Mouse (Mus musculus) hindbrain, postnatal 0 days (tissue): ENCODE data around the gene Mb21d2. TPM values are rescaled to one million over a fixed set of nuclear protein-coding genes. Genes with fewer than 3 reads are reported as not detected.

Source experiments
- ATAC-seq: fragments of 200-750 bp; cut with Nextera tagmentation; 2 replicates; pipeline ENCODE4 v1.8.0; 2017; ENCODE audit warnings: mild to moderate bottlenecking, moderate TSS enrichment, moderate library complexity
- DNase-seq: peaks from one replicate; pipeline ENCODE4 v3.0.0-alpha.2; 2015; ENCODE audit warnings: low spot score
- H3K27ac ChIP-seq: fragments of 300-500 bp; sonication (generic); 2 replicates; pipeline ENCODE4 v1.5.1; 2014; ENCODE audit warnings: mild to moderate bottlenecking
- H3K27me3 ChIP-seq: fragments of 300-500 bp; sonication (generic); 2 replicates; pipeline ENCODE4 v1.6.1; 2014; ENCODE audit warnings: low read length, mixed read lengths; ENCODE audit not compliant: insufficient read depth
- H3K36me3 ChIP-seq: fragments of 300-500 bp; sonication (generic); 2 replicates; pipeline ENCODE4 v1.6.1; 2014; ENCODE audit warnings: low read length, mixed read lengths; ENCODE audit not compliant: insufficient read depth
- H3K4me1 ChIP-seq: fragments of 300-500 bp; sonication (generic); 2 replicates; pipeline ENCODE4 v1.6.1; 2014; ENCODE audit warnings: antibody characterized with exemption, low read length, mixed read lengths; ENCODE audit not compliant: insufficient read depth
- H3K4me2 ChIP-seq: fragments of 300-500 bp; sonication (generic); 2 replicates; pipeline ENCODE4 v1.6.1; 2014; ENCODE audit warnings: low read depth, mild to moderate bottlenecking, low read length, moderate library complexity, mixed read lengths
- H3K4me3 ChIP-seq: fragments of 300-500 bp; sonication (generic); 2 replicates; pipeline ENCODE4 v1.5.1; 2014; ENCODE audit warnings: low read length
- H3K9ac ChIP-seq: fragments of 300-500 bp; sonication (generic); replicated peaks from 2 replicates; pipeline ENCODE4 v1.6.1; 2014; ENCODE audit warnings: mild to moderate bottlenecking, low read length, moderate library complexity, mixed read lengths
- H3K9me3 ChIP-seq: fragments of 300-500 bp; sonication (generic); 2 replicates; pipeline ENCODE4 v1.6.1; 2016; ENCODE audit warnings: low read length, mixed read lengths
- CTCF ChIP-seq: IDR thresholded peaks from 2 replicates; pipeline ENCODE4 v1.5.1; 2016; ENCODE audit warnings: antibody characterized with exemption, control low read depth, low read depth
- WGBS: fragments of 180-500 bp; shearing (Covaris S2); extraction: QIAGEN DNeasy Blood & Tissue Kit; methylation state at CpG from one replicate; pipeline ENCODE4 v1.1.7; 2014; 5-methylcytosine and 5-hydroxymethylcytosine counted together
- polyA plus RNA-seq: library from polyadenylated mRNA; unstranded; fragments of >200 nt; fragmentation: Nextera tagmentation; extraction: Ambion mirVana; gene quantifications from 2 replicates; pipeline ENCODE4 v1.2.1, GENCODE M21; 2015
- total RNA-seq: library from RNA; depleted of rRNA; stranded (reverse); fragments of >200 nt; gene quantifications from 2 replicates; pipeline ENCODE4 v1.2.3, GENCODE M21; 2014

Mb21d2 gene
- total and polyA plus RNA-seq, 2 experiments from 2014 or later = 19.9 to 69.5 TPM

DNA sequence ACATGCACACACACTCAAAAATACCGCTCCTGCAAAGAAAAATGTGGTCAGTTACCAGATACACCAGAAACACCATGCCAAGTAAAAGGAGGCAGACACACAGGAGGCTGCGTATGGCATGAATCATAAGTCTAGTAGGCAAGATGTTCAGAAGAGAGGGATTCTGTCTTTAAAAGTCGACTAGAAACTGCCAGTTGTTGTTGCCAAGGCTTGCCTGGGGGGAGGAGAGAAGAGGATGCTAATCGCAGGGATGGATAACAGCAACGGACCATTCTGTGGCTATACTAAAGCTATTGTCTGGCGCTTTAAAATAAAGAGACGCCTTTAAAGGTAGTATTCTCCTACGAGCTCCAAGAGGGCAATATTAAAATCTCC lies 49.2 kb downstream of the Mb21d2 start:
- no peak overlapping the region for H3K27ac ChIP-seq
- ATAC-seq = no peak
- H3K27me3 ChIP-seq = no peaks in the 10 kb centered on the region
- H3K9me3 ChIP-seq = no peaks in the 10 kb centered on the region
- WGBS = 41% methylated on average over 8 of the region's 8 CpGs
- H3K4me3 ChIP-seq = no peak overlapping the region
- peaks cover 34% of the 10 kb centered on the region for H3K4me1 ChIP-seq
- no peak for TF ChIP-seq CTCF
- DNase-seq = no peak
- no peak overlapping the region for H3K9ac ChIP-seq
- H3K4me2 ChIP-seq = peak overlapping the region; percentile 19; the same call in 1 of the 2 replicates
- H3K36me3 ChIP-seq = no peaks in the 10 kb centered on the region

DNA sequence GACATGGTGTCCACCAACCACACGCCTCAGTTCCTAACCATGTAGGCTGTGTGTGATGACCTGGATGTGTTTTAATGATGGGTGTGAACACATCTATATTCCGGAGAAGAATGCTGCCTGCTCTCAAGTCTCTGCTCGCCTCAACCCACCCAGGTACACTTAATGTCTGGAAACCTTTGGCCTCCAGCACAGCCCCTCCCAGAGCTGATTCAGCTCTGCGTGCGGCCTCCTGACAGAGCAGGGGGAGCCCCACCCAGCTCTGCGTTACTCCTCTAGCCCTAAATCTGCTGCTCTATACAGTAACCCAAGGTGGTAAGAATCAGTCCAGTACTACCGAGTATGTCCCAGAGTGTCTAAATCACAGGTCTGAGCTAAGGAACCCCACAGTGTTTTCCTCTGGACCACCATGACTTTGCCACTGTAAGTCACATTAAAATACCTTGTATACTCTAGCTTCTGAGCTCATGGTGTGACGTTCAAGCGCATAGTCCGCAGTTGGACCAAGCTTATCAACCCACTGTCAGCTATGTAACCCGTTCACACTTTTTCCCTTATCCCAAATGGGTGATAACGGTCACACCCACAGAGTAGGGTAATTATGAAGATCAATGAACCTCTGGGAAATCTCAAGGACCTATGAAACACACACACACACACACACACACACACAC lies 49.7 kb downstream of the Mb21d2 start:
- WGBS = 92% methylated on average over 12 of the region's 12 CpGs
- peaks cover 34% of the 10 kb centered on the region for H3K4me1 ChIP-seq
- H3K4me3 ChIP-seq = no peak overlapping the region
- no peaks in the 10 kb centered on the region for H3K9me3 ChIP-seq
- H3K9ac ChIP-seq = no peak overlapping the region
- ATAC-seq (no peak), DNase-seq (no peak)
- H3K36me3 ChIP-seq = no peaks in the 10 kb centered on the region
- H3K27ac ChIP-seq = no peak overlapping the region
- no peak for TF ChIP-seq CTCF
- H3K4me2 ChIP-seq = no peak overlapping the region
- H3K27me3 ChIP-seq = no peaks in the 10 kb centered on the region

DNA sequence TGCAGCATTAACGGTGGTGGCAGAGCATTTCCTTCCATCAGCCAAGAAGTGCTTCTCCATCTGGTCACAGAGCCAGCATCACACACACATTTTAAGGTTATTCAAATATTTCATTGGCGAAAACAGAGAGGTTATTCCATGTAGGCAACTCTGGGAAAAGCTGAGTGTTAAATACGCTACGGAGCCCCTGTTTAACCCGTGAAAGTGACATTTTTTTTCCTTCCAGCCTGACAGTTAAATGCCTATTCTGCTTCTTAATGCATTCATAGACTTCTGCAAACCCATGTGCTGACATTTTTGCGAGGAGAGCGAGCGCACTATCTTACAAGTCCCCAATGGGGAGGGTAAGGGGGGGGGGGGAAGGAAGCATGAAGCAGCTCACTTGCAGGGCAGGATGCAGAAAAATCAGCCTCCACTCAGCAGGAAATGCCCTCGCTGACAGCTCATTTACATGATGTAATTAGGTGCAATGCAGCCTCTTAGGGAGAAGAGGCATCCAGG lies 52.3 kb downstream of the Mb21d2 start:
- H3K9ac ChIP-seq = no peak overlapping the region
- peaks cover 24% of the 10 kb centered on the region for H3K4me1 ChIP-seq
- no peak overlapping the region for H3K4me2 ChIP-seq
- no peak for DNase-seq
- TF ChIP-seq CTCF = no peak
- H3K27ac ChIP-seq = no peak overlapping the region
- no peaks in the 10 kb centered on the region for H3K36me3 ChIP-seq
- ATAC-seq = no peak
- no peak overlapping the region for H3K4me3 ChIP-seq
- H3K27me3 ChIP-seq = no peaks in the 10 kb centered on the region
- 43% methylated on average over 9 of the region's 9 CpGs for WGBS
- H3K9me3 ChIP-seq = no peaks in the 10 kb centered on the region

DNA sequence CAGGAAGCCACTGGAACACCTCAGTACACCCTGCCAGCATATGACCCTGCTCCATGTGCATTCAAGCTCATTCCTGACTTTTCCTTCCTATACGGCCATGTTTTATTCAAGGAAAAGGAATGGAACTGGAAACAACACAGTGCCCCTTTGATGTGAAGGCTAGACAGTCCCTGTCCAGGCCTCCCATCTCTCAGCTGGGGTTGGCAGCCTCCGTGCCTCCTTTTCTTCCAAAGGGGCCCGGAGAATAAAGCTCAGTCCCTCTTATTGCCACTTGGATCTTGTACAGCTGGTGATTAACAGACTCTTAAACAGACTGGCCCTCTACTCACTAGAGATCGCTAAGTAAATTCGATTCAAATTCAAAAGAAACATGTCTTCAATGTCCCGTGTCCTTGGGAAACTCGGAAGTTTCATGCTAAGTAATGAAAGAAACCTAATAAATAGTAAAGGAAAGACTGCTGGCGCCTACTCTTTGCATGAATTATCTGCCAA lies 56.0 kb downstream of the Mb21d2 start:
- Histone ChIP-seq H3K4me2 (no peak overlapping the region), H3K9ac (no peak overlapping the region), H3K27me3 (no peaks in the 10 kb centered on the region), H3K27ac (no peak overlapping the region), H3K36me3 (no peaks in the 10 kb centered on the region), H3K9me3 (no peaks in the 10 kb centered on the region), H3K4me3 (no peak overlapping the region), H3K4me1 (peaks cover 14% of the 10 kb centered on the region)
- ATAC-seq (0 out of 2 replicates have a peak, but pooled peaks have one; percentile 31), DNase-seq (peak; percentile 40)
- no peak for TF ChIP-seq CTCF
- WGBS = 35% methylated on average over 8 of the region's 8 CpGs

DNA sequence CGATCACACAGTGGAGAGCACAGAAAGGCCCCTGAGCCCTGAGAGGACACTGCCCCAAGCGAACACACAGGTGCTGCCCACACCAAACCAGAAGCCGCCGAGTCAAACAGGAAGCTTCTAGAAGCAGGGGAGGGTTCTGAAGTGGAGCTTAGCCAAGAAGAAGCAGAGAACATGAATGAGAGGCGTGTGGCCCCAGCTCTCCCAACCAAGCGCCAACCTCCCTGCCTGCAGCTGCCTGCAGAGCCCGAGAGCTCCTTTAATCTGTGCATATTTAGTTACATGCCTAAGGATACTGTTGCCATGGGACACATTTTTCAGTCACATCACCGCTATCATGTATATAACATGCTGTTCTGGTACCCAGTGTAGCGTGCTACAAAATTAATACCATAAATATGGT lies 58.6 kb downstream of the Mb21d2 start:
- no peaks in the 10 kb centered on the region for H3K9me3 ChIP-seq
- peaks cover 5% of the 10 kb centered on the region for H3K4me1 ChIP-seq
- H3K4me3 ChIP-seq = no peak overlapping the region
- no peaks in the 10 kb centered on the region for H3K36me3 ChIP-seq
- no peak overlapping the region for H3K9ac ChIP-seq
- TF ChIP-seq CTCF = no peak
- H3K27me3 ChIP-seq = no peaks in the 10 kb centered on the region
- H3K4me2 ChIP-seq = no peak overlapping the region
- 32% methylated on average over 9 of the region's 9 CpGs for WGBS
- H3K27ac ChIP-seq = no peak overlapping the region
- 0 out of 2 replicates have a peak, but pooled peaks have one; percentile 27 for ATAC-seq
- peak; percentile 45 for DNase-seq

DNA sequence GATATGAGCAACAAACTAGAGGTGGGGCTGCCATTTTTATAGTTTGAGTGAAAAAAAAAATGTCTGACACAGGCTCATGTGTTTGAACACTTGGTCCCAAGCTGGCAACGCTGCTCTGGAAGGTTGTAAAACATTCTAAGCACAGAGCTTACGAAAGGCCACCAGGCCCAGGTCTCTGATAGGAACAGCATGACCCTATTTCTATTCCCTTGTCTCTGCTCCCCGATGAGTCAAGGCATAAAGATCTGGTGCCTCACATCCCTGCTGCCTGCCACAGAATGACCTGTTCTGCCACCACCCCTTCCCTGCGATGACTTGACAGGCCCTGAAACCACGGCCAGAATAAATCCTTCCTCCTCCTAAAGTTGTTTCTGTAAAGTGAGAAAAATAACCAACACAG lies 59.0 kb downstream of the Mb21d2 start:
- H3K4me2 ChIP-seq = no peak overlapping the region
- H3K4me1 ChIP-seq = peaks cover 7% of the 10 kb centered on the region
- ATAC-seq (no peak), DNase-seq (no peak)
- no peak overlapping the region for H3K9ac ChIP-seq
- WGBS = 63% methylated on average over 5 of the region's 5 CpGs
- no peaks in the 10 kb centered on the region for H3K9me3 ChIP-seq
- no peaks in the 10 kb centered on the region for H3K27me3 ChIP-seq
- no peak overlapping the region for H3K27ac ChIP-seq
- TF ChIP-seq CTCF = no peak
- no peak overlapping the region for H3K4me3 ChIP-seq
- no peaks in the 10 kb centered on the region for H3K36me3 ChIP-seq

DNA sequence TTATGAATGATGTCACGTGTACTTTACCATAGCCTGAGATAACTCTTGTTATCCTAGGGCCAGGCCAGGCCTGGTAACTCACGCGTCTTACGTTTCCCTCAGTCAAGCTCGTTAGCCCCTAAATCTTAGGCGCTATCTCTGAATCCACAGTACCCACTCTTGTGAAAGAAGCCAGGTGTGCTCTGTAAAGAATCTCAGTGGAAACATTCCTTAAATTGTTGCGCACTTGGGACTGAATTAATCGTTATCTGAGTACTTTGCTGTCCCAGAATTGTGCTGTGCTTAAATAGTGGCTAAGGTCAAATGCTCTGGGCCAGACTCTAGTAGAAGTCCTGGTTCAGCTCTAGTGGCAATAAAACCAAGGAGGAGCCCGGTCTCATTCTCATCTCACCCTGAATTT lies 60.6 kb downstream of the Mb21d2 start:
- Histone ChIP-seq H3K4me3 (no peak overlapping the region), H3K27ac (no peak overlapping the region), H3K36me3 (no peaks in the 10 kb centered on the region), H3K9ac (no peak overlapping the region), H3K4me2 (no peak overlapping the region), H3K9me3 (no peaks in the 10 kb centered on the region), H3K4me1 (peaks cover 7% of the 10 kb centered on the region), H3K27me3 (no peaks in the 10 kb centered on the region)
- ATAC-seq (no peak), DNase-seq (no peak)
- 86% methylated on average over 9 of the region's 9 CpGs for WGBS
- TF ChIP-seq CTCF = no peak
